Mouse (Mus musculus): ENCODE data around the gene Ppp2r3a.

DNA sequence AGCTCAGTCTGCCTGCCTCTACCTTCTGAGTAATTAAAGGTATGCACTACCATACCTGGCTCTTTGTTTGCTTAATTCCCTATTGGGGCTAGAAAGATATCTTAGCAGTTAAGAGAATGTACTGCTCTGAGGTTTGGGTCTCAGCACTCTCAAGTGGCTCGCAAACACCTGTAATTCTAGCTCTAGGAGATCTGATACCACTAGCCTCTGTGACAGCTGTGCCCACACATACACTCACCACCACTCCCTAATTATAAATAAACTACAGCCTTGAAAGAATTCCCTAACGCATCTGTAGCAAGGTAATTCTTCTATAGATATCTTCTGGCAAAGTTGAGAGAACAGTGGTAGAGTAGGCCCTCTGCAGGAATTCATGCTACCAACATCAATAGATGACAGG lies 15.8 kb downstream of the Ppp2r3a start:
- TF ChIP-seq CTCF (IDR thresholded peaks at IDR 0.05; ENCODE audit: low read depth): no peak
- TF ChIP-seq EP300 (IDR thresholded peaks at IDR 0.05; ENCODE audit: low read depth): no peak
